Mouse (Mus musculus): Measurements from ENCODE around the gene Myo9b.
A peak's percentile ranks its signal among the peaks of the same experiment; 100 is the strongest.

The Myo9b gene

DNA sequence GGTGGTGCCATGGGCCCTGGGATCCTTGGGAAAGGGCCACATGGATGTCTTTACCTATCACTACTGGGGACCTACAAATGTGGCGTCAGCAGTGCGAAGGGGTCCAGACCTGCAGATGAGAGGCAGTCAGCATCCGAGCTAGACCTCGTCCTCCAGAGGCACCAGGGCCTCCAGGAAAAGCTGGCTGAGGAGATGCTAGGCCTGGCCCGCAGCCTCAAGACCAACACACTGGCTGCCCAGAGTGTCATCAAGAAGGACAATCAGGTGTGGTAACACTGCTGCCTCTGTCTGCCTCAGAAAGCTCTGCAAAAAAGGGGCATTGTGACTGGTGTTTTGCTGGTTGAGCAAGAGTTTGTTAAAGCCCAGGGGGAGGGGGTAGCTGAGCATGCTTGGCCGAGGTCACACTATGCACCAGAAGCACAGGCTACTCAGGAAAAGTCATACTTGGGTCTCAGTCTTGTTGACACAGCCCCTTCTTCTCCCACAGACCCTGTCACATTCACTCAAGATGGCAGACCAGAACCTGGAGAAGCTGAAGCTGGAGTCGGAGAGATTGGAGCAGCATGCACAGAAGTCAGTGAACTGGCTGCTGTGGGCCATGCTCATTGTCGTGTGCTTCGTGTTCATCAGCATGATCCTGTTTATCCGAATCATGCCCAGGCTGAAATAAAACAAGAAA, 96.7 kb downstream of the Myo9b start:
- no peak for DNase-seq

DNA sequence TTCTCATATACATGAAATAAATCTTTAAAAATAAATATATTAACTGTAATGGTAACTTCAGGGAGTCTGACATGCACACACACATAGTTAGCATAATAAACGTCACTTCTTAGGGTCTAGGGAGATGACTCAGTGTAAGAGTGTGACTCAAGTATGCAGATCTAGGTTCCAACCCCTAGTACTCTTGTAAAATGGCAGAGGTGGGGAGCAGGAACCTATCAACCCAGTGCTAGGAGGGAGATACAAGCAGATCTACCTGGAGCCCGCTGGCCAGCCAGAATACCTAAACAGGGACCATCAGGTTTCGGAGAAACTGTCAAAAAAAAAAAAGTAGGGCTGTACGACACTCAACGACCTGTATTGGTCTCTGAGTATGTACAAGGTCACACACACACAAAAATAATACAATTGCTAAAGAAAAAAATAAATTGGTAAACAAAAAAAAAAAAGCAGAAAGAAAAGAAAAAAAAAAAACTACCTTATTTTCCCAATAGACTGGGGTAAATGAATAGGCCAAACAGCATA, 98.3 kb downstream of the Myo9b start:
- no peak for DNase-seq

DNA sequence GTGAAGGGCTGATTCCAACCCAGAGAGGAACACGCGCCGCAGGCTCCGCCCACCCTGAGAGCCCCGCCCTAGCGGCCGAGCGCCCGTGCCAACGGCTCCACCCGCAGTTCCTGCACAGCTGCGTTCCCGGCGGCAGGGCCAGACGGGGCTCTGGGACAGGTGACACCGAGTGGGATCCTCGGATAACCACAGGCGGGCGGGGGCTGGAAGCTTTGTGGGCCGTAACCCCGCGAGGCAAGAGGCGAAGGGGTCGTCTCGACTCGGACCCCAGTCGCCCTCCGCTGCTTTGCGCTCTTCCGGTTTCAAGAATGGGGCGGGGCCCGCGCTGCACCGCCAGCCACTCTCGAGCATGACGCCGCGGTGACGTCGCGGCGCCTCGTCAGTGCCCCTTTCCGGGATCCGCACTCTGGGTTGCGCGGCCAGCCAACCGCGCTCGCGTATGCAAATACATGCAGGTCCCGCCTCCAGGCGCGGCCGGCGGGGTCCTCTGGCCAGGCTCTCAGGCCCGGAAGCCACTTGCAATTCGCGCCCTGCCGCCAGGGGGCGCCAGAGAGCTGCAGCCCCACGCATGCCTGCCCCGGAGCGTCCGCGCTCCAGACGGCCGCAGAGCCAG, 98.8 kb downstream of the Myo9b start, which contains the start of gene Ocel1:
Ocel1 (plus strand) TSS at position 63 of the 613 bp plus-strand sequence.
- DNase-seq, result peak; percentile 97

DNA sequence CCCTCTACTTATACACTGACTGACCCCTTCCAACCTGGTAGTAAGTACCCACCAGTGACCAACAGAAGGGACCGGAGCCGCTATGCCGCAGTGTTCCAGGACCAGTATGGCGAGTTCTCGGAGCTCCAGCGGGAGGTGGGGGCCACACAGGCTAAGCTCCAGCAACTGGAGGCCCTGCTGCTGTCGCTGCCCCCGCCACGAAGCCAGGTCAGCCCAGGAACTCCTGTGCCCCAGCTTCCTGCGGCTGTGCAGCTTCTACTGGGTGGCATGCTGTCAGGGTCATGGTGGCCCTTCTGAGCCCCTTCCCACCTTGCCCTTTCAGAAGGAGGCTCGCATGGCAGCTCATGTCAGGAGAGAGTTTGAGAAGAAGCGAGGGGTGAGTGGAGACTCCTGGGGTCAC, 99.9 kb downstream of the Myo9b start:
- no peak for DNase-seq

DNA sequence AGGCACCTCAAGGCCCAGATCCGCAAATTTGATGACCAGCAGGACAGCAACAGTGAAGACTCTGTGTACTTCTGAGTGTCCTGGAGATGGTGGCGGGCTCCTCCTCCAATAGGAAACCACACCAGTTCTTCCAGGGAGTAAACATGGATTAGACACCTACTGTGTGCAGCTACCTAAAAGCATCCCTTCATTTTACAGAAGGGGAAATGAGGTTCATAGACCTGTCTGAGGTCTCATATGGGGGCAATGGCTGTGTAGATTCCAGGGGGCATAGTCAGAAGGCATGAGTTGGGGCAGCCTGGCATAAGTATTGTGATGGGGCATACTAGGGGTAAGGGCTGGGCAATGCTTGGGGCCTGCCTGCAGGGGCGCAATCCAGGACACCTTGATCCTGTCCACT, 100.5 kb downstream of the Myo9b start:
- no peak for DNase-seq

DNA sequence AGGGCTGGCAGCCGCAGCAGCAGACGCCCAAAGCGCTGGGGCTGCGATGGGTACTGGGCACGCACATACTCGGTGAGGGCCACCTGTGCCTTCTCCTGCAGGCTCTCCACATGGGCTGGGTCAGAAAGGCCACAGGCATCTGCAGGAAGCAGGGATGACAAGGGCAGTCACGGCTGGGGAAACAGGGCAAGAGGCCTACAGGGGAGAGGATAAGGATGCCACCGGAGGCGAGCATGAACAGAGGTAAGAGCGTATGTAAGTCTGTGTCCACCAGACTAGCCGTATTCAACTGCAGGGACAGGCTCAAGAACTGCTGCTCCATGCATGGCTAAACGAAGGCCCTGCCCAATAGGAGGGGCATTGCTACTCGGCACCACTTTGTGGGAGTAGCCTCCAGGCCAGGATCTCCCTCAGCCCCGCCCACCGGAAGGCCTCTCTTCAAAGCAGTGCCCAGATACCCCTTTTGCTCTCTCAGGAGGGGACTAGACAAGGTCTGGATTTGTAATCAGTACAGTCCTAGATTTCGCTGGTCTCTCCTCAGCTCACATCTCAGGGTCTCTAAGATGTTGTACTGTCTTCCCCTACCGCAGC, 102.2 kb downstream of the Myo9b start:
- DNase-seq, result no peak

DNA sequence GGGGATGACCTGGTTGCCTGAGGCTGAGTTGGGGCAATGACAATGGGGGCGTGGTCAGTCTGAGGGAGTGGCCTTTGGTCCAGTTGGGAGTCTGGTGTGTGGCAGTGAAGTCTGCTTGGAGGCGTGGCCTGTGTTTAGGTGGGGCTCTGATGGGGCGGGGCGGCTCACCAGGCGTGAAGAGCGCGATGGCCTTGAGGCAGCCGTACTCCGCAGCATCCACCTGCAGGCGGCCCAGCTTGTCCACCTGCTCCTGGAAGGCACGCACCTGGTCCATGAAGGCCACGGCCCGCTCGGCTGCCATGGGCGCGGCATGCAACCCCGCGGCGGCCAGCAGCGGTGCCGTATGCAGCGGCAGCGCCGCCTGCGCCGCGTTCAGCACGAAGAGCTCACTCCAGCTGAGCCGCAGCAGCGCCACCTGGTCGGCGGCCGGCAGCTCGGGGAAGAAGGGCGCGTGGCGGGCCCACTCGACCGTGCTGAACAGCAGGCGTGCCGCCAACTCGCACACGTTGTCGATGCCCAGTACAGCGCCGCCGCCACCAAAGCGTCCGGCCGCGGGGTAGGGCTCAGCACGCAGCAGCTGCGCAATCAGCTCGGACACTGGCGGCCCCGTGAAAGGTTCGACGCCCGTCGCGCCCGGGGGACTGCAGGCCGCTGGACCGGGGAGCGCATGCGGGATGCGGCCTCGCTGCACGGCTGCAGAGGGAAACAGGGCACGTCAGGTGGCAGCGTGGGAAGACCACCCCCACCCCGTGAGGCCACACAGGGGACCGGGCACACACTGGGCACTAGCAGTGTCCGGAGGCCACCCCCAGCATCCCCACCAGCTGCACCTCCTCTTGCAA, 103.3 kb downstream of the Myo9b start:
- peak in 1 of 2 experiments; percentile 56 for DNase-seq

DNA sequence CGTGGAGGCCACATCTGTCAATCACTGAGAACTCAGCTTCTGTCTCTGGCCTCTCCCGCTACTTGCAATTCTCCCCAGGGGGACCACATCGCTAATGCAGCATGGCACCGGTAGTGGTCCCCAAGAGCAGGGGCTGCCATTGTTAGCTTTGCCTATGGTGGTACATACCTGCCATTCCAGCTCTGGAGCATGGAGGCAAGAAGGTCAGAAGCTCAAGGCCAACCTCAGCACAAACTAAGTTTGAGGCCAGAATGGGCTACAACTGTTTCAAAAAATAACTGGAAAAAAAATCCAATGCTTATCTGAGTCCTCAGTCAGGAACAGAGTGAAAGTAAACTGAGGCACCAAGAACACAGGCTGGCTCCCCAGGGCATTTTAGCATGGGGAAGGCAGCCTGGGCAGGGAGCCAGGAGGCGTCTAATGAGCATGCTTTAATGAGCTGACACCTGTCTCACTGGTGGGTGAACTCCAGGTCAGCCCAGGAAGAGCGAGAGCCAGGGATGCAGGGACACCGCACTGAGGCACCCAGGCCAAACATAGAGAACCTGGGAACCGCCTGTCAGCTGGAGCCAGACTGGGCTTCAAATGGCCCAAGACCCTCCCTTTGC, 104.0 kb downstream of the Myo9b start:
- DNase-seq, result no peak

DNA sequence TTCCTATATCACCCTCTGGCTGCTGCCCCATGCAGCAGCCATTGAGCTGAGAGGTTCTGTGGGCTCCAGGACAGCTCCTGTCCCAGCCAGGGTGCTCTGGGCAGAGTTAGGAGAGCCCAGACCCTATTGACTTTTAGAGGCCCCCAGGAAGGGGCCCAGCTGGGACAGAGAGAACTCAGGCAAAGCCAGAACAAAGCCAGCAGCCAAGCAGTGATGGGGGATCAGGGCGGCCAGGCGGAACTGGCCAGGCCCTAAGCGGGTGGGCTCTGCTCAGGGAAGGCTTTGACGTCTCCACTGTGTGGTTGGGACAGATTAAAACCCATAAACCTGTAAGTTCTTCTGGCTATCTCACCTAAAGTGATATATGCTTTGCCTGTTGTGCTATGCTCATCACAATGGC, 106.5 kb downstream of the Myo9b start:
- no peak for DNase-seq

DNA sequence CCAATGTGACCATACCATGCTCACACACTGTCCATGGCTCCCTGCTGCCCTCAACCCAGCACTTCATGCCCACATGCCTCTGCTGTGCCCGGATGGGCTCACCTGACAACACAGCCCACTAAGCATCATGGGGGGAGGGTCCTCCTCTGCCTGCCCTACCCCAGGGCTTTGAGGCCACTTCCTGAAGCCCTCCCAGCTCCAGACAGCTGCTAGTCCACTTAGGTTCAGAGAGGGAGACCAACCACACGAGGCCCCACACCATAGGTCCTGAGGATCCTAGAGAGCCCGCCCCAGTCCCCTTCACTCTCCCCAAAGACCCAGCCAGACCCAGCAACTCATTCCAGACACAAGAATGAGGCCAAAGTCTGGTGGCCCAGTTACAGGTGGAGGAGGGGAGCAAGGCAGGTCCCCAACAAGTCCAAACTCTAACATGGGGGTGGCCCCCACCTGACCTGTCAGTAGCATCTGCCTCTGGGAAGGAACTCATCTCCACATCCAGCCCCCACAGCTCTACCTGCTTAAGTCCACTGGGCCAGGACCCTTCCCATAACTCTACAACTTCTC, 107.1 kb downstream of the Myo9b start:
- DNase-seq, result no peak

DNA sequence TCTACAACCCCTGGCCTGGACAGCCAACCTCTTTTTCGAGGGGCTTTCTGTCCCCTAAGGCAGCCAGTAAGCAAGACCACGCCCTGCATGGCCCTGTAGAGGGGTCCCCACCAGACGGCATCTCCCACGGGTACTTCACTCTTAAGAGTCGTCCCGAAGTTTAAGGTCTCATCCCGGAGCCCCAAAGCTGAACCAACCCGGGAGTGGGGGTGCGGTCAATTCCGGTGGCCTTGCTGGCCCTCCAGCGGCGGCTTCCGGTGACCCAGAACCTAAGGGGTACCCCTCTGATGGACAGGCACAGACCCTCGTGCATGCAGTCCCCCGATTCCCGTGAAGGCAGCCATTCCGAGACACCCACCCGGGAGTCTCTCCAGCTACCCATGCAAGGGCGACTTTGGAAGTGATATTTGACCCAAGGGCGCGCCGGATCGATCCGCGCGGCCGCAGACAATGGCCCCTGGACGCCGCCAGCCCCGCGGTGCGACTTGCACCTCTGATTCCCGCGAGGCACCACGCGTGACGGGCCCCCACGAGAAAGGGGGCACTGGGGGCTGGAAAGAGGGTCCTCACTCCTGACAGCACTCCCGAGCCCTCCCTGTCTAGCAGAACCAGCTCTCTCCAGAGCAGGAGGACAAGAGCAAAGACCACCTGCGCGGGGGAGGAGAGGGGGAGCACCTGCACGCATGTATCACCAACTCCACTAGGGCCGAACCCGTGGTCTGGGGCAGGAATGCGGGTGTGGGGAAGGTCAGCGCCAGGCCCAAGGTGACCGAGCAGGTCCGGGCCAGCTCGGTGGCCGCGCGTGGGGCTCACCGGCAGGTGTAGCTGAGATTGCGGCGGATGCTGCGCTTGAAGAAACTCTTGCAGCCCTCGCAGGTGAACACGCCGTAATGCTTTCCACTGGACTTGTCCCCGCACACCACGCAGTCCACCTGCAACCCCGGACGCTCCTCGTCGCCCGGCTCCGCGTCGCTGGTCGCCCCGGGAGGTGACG, 108.0 kb downstream of the Myo9b start:
- no peak for DNase-seq

DNA sequence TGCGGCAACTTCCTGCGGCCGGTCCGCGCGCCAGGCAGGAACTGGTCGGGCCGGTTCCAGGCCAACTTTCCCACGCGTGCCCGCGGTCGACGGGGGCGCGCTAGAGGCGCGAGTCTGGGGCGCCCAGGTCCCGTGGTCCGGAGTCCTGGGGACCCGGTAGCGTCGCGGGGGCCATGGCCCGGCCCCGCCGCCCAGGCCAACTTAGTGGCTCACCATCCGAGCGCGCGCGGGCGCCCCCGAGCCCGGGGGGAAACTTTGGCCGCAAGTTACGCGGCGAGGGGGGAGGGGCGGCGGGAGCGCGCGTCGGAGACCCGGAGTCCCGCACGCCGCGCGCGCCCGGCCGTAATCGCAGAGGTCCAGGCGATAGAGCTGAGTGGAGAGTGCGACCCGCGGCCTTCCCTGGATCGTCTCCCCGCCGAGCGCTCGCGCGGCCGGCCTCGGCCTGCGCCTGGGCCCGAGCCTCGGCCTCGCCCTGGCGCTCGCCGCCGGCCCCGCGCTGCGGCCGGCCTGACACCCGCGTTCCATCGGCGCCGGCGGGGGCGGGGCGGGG, 109.0 kb downstream of the Myo9b start, which contains the start of gene Nr2f6:
Nr2f6 (minus strand) TSS at position 540 of the 550 bp plus-strand sequence.
- peak in 1 of 2 experiments; percentile 34 for DNase-seq

DNA sequence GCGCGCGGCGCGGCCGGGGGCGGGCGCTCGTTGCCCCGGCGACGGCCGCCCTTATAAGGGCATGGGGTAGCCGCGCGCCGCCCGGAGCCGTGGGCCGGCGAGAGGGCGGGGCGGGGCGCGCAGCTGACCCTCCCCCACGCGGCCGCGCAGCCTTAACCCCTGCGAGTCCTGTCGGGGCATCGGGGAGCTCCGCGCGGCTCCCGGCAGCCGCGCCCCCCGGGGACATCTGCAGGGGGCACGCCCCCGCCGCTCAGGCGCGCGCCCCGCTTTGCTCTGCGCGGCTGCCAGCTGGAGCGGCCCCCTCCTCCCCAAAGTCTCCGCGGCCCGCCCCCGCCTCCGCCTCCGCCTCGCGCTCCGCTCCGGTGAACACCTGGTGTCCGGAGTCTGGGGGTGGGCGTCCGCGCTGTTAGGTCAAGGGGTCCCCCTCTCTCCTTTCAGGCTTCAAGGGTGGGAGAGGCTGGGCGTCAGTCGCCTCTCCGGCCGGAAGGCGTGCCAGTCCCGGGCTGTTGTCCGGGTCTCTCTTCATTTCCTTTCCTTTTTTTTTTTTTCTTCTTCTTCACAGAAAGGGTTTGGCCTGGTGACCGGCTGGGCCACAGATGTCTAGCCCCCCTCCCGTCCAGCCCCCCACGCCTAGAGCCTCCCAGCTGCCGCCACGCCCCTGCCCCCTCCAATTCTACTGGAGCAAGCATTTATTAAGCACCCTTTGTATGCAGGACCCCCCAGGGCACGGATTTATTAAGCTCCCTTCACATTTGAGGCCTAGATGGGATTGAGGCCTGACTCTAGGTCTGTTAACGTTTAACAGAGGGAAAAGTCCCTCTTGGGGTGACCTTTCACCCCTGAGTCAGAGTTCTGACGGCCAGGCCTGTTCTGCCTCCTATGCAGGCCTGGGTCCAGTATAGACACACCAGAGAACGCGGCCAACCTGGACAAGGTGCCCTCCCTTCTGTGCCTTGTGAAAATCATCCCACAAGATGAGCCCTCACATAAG, 109.8 kb downstream of the Myo9b start:
- DNase-seq, result peak; percentile 57 to 65

DNA sequence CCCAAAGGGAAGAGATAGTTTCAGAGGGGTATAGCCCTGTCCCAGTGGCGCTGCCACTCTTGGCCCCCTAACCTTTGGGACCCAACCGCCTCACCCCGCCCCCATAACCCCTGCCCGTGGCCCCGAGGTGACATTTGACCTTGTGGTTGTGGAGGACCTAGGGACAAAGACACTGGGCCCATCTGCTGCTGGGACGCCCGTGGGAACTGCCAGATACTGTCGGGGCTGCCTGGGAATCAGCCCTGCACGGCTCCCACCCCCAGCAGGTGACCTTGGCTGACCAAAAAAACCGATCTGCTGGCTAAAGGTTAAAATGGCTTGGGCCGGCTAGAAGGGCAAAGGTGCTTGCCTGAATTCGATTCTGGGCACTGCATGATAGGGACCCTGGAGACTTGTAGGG, 110.9 kb downstream of the Myo9b start:
- no peak for DNase-seq

DNA sequence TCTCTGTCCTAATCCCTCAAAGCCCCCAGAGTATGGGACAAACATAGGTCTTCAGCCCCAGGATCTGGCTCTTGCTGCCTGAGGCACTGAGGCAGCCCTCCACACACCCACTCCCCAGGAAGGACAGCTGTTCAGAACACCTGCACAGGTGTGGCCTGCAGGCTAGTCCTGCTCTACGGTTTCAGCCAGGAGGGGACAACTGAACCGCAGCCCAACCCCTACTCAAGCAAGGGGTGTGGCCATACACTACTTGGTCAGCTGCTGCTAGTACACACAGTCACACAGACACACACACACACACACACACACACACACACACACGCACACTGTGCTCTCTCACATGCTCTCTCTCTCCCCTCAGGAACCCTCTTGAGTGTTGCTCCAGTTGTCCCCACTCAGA, 111.3 kb downstream of the Myo9b start:
- no peak for DNase-seq

DNA sequence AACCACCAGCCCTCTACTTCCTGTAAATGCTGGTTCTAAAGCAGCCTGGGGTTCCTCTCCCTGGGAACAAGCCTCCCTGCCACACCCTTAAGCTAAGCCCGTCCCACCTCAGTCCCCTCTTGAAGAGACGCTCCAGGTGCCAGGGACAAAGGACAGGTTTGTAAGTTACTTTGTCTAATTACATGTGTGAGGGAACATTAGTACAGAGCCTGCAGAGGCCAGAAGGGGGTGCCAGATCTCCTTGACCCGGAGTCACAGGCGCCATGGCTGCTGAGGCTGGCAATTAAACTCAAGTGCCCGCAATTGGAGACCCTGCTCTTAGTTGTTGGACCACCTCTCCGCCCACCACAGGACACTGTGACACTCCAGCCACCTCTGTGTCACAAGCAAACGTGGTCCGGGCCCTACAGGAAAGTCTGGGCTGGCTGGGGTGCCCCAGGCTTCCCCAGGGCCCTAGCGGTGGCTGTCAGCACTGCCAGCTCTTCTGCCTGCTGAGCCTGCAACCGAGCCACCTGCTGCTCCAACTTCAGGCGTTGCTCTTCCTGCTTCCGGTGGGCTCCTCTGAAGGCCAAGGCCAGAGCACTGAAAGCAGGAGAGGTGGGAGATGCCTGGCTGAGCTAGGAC, 112.8 kb downstream of the Myo9b start:
- DNase-seq, result no peak

DNA sequence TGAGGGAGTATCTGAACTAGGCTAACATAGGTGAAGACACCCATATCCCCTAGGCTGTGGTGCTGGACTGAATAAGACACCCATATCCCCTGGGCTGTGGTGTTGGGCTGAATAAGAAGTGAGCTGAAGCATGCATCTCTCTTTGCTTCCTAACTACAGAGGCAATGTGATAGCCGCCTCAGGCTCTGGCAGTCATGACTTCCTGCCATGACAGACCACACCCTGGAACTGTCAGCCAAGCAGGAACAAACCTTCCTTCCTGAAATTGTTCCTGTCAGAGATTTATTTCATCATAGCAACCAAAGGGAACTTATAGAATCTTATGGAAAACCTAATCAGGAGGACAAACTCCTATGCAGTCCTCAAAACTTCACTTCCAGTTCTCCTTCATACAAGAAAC, 115.8 kb downstream of the Myo9b start:
- no peak for DNase-seq

DNA sequence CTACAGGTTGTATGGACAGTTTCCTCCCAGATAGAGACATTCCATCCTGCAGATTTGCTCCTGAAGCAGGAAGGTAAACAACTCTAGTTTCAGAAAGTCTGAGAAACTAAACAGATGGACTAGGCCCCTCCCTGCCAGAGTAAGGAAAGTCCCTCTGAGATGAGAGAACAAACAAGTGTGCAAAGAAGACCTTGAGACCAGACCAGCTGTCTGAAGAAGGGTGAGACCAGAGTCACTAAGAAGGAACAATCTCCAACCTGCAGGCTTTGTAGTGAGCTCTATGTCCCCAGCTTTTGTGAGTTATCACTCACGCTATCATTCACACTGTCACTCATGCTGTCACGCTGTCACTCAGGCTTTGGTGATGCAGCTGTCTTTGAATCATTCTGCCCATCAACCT, 119.2 kb downstream of the Myo9b start:
- DNase-seq, result no peak

DNA sequence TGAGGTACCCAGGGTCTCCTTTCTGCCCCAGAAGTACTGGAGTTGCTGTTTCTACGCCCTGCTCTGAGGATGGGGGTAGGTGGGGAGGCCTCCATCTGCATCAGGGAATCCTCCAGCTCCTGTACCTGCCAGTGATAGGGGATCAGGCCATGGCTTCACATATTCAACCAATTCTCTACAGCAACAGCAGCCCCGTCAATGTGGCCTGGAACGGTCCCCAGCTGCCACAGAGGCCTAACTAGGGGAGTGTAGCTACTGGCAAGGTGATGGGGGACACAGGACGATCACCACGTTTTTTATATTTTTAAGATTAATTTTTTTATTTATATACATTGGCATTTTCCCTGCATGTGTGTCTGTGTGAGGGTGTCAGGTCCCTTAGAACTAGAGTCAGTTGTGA, 119.9 kb downstream of the Myo9b start:
- no peak for DNase-seq
